Mouse (Mus musculus): ENCODE measurements around the gene Kirrel. TPM values are rescaled to one million over a fixed set of nuclear protein-coding genes. Genes with fewer than 3 reads are reported as not detected.
"Not testable (repeated sequence)": the region's sequence is repeated elsewhere in the genome, so short reads cannot be mapped to it uniquely, and the experiment has no call there.

Kirrel gene
- polyA plus RNA-seq, 1 experiment, result 23.6 TPM

GRCm38 (mm10) chr3:87136782-87137181 is 37.8 kb downstream of the Kirrel start:
- no peak for DNase-seq (ENCODE audit: low spot score)

GRCm38 (mm10) chr3:87134951-87135350 is 39.6 kb downstream of the Kirrel start:
- DNase-seq (ENCODE audit: low spot score), result no peak

GRCm38 (mm10) chr3:87131694-87132347 is 42.7 kb downstream of the Kirrel start:
- no peak for DNase-seq (ENCODE audit: low spot score)

- no peak for DNase-seq (ENCODE audit: low spot score)
Observed at GRCm38 (mm10) chr3:87130933-87131332, 43.6 kb downstream of the Kirrel start.

GRCm38 (mm10) chr3:87123795-87124194 is 50.8 kb downstream of the Kirrel start:
- no peak for DNase-seq (ENCODE audit: low spot score)

- no peak for DNase-seq (ENCODE audit: low spot score)
Observed at GRCm38 (mm10) chr3:87118214-87118613, 56.3 kb downstream of the Kirrel start.

- no peak for DNase-seq (ENCODE audit: low spot score)
Observed at GRCm38 (mm10) chr3:87117632-87118031, 56.9 kb downstream of the Kirrel start.

GRCm38 (mm10) chr3:87115726-87116540 is 58.6 kb downstream of the Kirrel start:
- DNase-seq (ENCODE audit: low spot score), result no peak

GRCm38 (mm10) chr3:87115271-87115670 is 59.3 kb downstream of the Kirrel start:
- no peak for DNase-seq (ENCODE audit: low spot score)

GRCm38 (mm10) chr3:87114801-87115200 is 59.7 kb downstream of the Kirrel start:
- no peak for DNase-seq (ENCODE audit: low spot score)

- DNase-seq (ENCODE audit: low spot score), result not testable (repeated sequence)
Observed at GRCm38 (mm10) chr3:87113881-87114280, 60.7 kb downstream of the Kirrel start.

- DNase-seq (ENCODE audit: low spot score), result no peak
Observed at GRCm38 (mm10) chr3:87112264-87112663, 62.3 kb downstream of the Kirrel start.

- no peak for DNase-seq (ENCODE audit: low spot score)
Observed at GRCm38 (mm10) chr3:87104856-87105255, 69.7 kb downstream of the Kirrel start.

GRCm38 (mm10) chr3:87102346-87102745 is 72.2 kb downstream of the Kirrel start:
- DNase-seq (ENCODE audit: low spot score), result no peak

GRCm38 (mm10) chr3:87100911-87101310 is 73.6 kb downstream of the Kirrel start:
- no peak for DNase-seq (ENCODE audit: low spot score)

- no peak for DNase-seq (ENCODE audit: low spot score)
Observed at GRCm38 (mm10) chr3:87097969-87098946, 76.3 kb downstream of the Kirrel start.

- DNase-seq (ENCODE audit: low spot score), result no peak
Observed at GRCm38 (mm10) chr3:87097205-87097604, 77.3 kb downstream of the Kirrel start.

- DNase-seq (ENCODE audit: low spot score), result no peak
Observed at GRCm38 (mm10) chr3:87093718-87094117, 80.8 kb downstream of the Kirrel start.

- no peak for DNase-seq (ENCODE audit: low spot score)
Observed at GRCm38 (mm10) chr3:87089694-87090565, 84.6 kb downstream of the Kirrel start.

GRCm38 (mm10) chr3:87087146-87087545 is 87.4 kb downstream of the Kirrel start:
- DNase-seq (ENCODE audit: low spot score), result no peak

- no peak for DNase-seq (ENCODE audit: low spot score)
Observed at GRCm38 (mm10) chr3:87082235-87082634, 92.3 kb downstream of the Kirrel start.
